Mouse (Mus musculus): ENCODE results near the gene Rpl27.
"Not testable (repeated sequence)": the region's sequence is repeated elsewhere in the genome, so short reads cannot be mapped to it uniquely, and the experiment has no call there.

Rpl27 gene

GRCm38 (mm10) chr11:101447786-101448185 lies 5.7 kb downstream of the Rpl27 start:
- DNase-seq (ENCODE audit: low read depth, low spot score): no peak

DNA sequence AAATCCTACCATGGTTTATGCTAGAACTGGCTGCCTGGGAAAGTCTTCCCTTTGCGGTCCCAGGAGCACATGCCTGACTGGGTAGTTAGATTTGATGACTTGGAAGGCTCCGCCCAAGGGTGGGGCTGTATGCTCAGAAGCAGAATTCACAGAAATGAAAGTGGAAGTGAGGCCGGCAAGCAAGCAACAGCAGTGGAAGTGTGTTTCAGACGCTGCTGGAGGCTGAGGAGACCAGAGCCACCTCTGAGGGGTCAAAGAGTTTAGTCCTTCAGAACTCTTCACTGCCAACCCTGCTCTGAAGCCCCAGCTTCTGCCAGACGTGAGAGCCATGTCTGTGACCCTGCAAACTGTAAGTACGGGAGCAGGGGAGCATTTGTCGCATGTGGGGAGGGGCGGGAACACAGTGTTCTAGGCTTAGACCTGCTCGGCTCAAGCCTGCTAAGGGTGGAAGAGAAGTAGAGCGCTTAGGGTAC lies 6.2 kb downstream of the Rpl27 start, which contains the start of gene Ifi35:
TSS of gene Ifi35 (plus strand) at position 134 of the 473 bp plus-strand sequence.
- no peak for DNase-seq (ENCODE audit: low read depth, low spot score)

DNA sequence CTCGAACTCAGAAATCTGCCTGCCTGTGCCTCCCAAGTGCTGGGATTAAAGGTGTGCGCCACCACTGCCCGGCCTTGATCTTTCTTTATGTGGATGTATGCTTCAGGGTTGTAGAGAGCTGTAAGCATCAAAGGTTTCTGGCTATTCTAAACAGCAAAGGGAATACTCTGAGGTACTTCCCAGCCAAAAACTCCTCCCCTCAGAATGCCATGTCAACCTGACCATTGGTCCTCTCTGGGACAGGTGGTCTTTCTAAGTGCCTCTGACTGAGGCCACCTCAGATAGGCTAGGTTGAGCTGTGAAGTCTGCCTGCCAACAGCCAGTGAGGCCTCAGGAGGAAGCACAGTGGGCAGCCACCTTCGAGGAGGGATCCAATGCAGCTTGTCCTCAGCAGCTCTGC lies 6.8 kb downstream of the Rpl27 start:
- DNase-seq (ENCODE audit: low read depth, low spot score): no peak

DNA sequence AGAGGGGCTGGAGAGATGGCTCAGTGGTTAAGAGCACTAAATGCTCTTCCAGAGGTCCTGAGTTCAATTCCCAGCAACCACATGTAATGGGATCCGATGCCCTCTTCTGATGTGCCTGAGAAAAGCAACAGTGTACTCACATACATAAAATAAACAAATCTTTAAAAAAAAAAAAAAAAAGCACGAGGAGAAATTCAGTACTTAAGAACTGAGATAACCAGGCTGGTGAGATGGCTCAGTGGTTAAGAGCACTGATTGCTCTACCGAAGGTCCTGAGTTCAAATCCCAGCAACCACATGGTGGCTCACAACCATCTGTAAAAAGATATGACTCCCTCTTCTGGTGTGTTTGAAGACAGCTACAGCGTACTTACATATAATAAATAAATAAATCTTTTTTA lies 7.5 kb downstream of the Rpl27 start:
- not testable (repeated sequence) for DNase-seq (ENCODE audit: low read depth, low spot score)

- DNase-seq (ENCODE audit: low read depth, low spot score): no peak
Measured at GRCm38 (mm10) chr11:101450394-101450793, 8.3 kb downstream of the Rpl27 start.

DNA sequence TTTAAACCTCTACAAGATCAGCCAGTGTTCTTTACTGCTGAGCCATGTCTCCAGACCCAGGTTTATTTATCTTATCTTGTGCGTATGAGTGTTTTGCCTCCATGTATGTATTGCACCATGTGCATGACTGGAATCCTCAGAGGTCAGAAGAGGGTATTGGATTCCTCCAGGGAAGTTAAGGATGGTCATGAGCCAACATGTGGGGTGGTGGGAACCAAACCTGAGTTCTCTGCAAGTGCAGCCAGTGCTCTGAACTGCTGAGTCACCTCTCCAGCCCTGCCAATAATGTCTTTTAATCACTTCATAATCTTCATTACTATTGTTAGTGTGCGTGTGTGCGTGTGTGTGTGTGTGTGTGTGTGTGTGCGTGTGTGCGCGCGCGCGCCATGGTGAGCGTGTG lies 9.4 kb downstream of the Rpl27 start:
- DNase-seq (ENCODE audit: low read depth, low spot score): no peak

DNA sequence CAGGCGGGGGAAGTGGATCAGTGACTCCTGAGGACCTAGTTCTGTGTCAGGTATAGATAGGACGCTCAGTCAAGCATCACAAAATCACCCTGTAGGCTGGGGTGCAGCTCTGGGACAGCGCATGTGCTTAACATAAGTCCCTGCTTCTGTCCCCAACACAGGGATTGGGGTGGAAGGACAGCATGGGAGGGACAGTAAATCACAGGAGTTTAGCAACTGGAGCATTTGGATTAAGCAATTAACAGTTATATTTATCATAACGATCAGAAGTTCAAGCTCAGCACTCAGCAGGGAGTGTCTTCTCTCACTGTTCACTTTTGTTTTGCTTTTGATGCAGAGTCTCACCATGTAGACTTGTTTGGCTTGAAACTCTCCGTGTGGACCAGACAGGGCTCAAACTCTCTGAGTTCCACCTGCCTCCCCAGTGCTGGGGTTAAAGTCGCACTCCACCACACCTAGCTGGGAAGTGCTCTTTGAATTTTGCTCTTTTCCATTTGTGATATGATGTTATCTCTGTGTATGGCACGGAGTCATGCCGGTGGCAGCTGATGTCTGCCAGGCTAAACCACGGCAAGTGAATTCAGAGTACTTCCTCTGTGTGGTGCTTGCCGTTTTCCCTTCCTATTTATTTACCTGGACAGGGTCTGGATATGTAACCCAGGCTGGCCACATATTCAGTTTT lies 10.1 kb downstream of the Rpl27 start:
- DNase-seq (ENCODE audit: low read depth, low spot score): no peak

DNA sequence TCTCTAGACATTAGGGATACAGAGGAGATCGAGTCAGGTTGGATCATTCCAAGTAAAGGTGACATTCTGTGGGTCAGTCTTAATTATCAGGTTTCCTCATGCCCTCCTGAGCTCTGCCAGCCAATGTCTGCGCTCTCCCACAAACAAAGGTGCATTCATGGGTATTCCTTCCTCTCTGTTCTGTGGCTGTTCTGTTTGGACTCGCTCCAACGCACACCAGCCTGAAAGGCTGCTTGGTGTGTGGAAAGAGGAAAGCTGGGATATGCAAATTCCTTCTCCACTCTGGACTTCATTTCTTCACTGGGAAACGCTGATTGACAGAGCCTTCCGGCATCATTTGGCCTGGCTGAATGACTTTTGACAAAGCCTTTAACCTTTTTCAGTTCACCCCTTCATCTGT lies 12.6 kb downstream of the Rpl27 start:
- DNase-seq (ENCODE audit: low read depth, low spot score): no peak

DNA sequence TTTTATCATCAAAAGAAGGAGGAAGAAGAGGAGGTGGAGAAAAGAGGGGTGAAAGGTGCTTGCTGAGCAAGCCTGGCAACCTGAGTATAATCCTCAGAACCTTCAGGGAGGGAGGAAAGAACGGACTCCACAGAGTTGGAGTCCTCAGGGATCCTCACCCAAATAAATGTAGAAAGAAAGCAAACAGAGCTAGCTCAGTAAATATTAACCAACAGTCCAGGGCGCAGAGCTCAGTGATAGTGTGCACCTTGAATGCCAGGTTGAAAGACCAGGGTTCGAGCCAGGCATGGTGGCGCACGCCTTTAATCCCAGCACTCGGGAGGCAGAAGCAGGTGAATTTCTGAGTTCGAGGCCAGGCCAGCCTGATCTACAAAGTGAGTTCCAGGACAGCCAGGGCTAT lies 13.5 kb downstream of the Rpl27 start:
- no peak for DNase-seq (ENCODE audit: low read depth, low spot score)

- DNase-seq (ENCODE audit: low read depth, low spot score): no peak
Measured at GRCm38 (mm10) chr11:101457631-101458030, 15.5 kb downstream of the Rpl27 start.

DNA sequence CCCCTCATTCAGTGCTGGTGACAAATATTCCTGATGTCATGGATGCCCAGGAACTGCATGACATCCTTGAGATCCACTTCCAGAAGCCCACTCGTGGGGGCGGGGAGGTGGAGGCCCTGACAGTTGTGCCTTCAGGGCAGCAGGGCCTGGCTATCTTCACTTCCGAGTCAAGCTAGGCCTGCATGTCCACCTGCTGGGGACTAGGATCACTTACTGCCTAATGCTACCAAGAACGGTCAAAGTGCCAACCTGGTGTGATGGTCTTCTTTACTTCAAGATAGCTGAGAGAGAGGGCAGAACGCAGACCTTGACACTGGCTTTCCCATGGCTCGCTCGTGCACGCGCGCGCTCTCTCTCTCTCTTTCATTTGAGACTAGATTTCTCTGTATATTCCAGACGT lies 16.1 kb downstream of the Rpl27 start:
- DNase-seq (ENCODE audit: low read depth, low spot score): no peak

DNA sequence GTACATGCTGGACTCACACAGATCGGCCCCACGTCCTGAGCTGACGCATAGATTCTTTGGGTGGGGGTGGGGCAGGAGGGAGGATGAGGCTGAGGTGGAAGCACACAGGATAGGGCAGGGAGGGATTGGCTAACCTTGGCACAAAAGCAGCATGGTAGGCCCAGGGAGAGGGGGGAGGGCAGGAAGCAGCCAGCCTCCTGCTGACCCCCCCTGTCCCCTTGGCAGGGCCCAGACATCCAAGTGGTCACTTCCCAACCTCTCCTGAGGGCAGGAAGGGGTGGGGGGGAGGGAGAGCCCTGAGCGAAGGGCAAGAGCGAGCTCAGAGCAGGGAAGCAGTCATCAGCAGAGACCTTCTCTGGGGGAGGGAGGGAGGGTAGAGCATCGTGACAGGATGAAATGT lies 17.6 kb downstream of the Rpl27 start:
- no peak for DNase-seq (ENCODE audit: low read depth, low spot score)

DNA sequence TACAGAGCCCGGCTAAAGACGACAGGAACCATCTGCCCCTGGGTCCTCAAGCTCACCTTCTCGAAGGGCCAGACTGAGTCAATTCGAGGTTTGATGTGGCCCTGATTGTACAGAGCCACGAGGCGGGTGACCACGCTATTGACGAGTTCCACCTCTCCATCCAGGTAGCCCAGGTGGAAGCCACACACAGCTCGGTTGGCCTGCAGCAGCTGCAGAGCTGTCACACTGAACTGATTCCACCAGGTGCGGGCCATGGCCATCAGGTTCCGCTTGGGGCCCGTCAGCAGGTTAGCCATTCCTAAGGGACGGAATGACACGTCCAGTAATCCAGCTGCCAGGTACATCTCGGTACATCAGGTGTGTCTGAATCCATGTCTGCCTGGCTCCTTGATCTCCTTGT lies 18.2 kb downstream of the Rpl27 start:
- DNase-seq (ENCODE audit: low read depth, low spot score): no peak

DNA sequence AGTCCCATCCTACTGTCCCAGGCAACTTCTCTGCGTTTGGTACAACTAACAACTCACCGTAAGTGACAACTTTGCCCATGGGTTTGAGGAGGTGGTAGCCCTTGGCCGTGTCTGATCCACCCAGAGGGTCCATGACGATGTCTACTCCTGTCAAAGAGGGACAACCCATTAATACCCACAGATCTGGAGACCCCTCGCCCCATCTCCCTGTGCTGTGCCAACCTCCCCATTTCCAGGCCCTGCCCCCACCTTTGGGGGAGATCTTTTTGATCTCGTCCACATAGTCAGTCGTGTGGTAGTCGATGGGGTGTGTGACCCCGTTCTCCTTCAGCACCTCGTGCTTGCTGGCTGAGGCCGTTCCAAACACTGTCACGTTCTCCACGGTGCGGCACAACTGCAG lies 20.0 kb downstream of the Rpl27 start:
- DNase-seq (ENCODE audit: low read depth, low spot score): no peak

- DNase-seq (ENCODE audit: low read depth, low spot score): no peak
Measured at GRCm38 (mm10) chr11:101462583-101463440, 20.7 kb downstream of the Rpl27 start.

GRCm38 (mm10) chr11:101464211-101465100 lies 22.4 kb downstream of the Rpl27 start, which contains the start of gene Rnd2:
Gene Rnd2, plus strand, starts transcription at chr11:101464999.
- DNase-seq (ENCODE audit: low read depth, low spot score): no peak

GRCm38 (mm10) chr11:101465101-101465868 lies 23.2 kb downstream of the Rpl27 start:
- DNase-seq (ENCODE audit: low read depth, low spot score): no peak

- DNase-seq (ENCODE audit: low read depth, low spot score): peak; percentile 49
Measured at GRCm38 (mm10) chr11:101465869-101466551, 23.9 kb downstream of the Rpl27 start, which contains the start of gene Vat1. Gene Vat1, minus strand, starts transcription at chr11:101466230.

DNA sequence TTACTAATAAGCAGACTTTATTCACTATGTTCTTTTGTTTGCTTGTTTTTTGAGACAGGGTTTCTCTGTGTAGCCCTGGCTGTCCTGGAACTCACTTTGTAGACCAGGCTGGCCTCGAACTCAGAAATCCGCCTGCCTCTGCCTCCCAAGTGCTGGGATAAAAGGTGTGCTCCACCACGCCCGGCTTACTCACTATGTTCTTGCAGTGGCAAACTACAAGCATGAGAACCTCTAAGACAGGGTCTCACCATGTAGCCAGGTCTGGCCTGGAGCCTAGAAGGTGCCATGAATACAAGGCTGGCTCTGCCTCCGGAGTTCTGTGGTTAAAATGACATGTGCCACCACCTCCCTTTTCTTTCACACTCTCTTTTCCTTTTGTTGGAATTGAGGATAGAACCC lies 24.5 kb downstream of the Rpl27 start:
- DNase-seq (ENCODE audit: low read depth, low spot score): not testable (repeated sequence)

Measured in brain, embryonic 18.5 days (tissue).